Mouse (Mus musculus): Measurements from ENCODE around the gene Dag1. TPM values are rescaled to one million over a fixed set of nuclear protein-coding genes. Genes with fewer than 3 reads are reported as not detected.
"Not testable (repeated sequence)": the region's sequence is repeated elsewhere in the genome, so short reads cannot be mapped to it uniquely, and the experiment has no call there.

The Dag1 gene
- total RNA-seq, 1 experiment: 134 TPM

DNA sequence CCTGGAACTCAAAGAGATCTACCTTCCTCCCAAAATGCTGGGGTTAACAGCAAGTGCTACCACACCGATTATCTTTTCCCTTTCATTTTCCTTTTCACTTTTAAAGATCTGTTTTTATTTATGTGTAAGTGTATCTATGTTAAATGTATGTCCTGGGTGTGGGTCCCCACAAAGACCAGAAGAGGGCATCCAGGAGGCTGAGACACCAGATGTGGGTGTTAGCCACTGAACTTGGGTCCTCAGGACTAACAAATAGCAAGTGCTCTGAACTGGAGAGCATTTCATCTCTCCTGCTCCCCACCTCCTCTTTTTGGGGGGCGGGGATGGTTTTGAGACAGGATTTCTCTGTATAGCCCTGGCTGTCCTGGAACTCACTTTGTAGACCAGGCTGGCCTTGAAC, 61.6 kb downstream of the Dag1 start:
- H3K9ac ChIP-seq (ENCODE audit: insufficient read depth, low read depth, low read length, poor library complexity, severe bottlenecking): no peak overlapping the region
- H3K4me3 ChIP-seq (ENCODE audit: insufficient read depth in 1 of 2, low read depth in 1 of 2, low read length in 2 of 2, poor library complexity in 1 of 2, severe bottlenecking in 1 of 2): no peak overlapping the region
- H3K4me1 ChIP-seq (ENCODE audit: control insufficient read depth in 2 of 2, insufficient read depth in 2 of 2, low read length in 2 of 2, poor library complexity in 1 of 2): peaks cover 0 to 18% of the 10 kb centered on the region in 2 experiments; a peak in 1 of 4 replicates
- peaks cover 5% of the 10 kb centered on the region for H3K36me3 ChIP-seq (ENCODE audit: control insufficient read depth, insufficient read depth, low read length, poor library complexity, severe bottlenecking)
- H3K27ac ChIP-seq (ENCODE audit: insufficient read depth, low read depth, low read length, poor library complexity, severe bottlenecking): no peak overlapping the region
- DNase-seq (ENCODE audit: low read depth, low spot score): no peak
- no peak for TF ChIP-seq ZNF384 (IDR thresholded peaks at IDR 0.05; ENCODE audit: low read depth, low read length)
- TF ChIP-seq HCFC1 (IDR thresholded peaks at IDR 0.05; ENCODE audit: borderline replicate concordance, insufficient read depth, low read length): no peak
- no peak for TF ChIP-seq ZC3H11A (IDR thresholded peaks at IDR 0.05; ENCODE audit: borderline replicate concordance, low read depth, low read length)
- TF ChIP-seq MAFK (IDR thresholded peaks at IDR 0.05; ENCODE audit: insufficient read depth, low read depth, low read length): no peak
- TF ChIP-seq CHD2 (IDR thresholded peaks at IDR 0.05; ENCODE audit: low read depth, low read length): no peak
- H3K9me3 ChIP-seq (ENCODE audit: control insufficient read depth, insufficient read depth, low read depth, low read length): no peaks in the 10 kb centered on the region
- in situ Hi-C loops (cut with MboI; ENCODE audit: low sequenced_read_pairs in 2 of 2, unreplicated experiment in 2 of 2): no loop called here

GRCm38 (mm10) chr9:108201160-108201559, 62.6 kb downstream of the Dag1 start:
- no peak for TF ChIP-seq ZNF384 (IDR thresholded peaks at IDR 0.05; ENCODE audit: low read depth, low read length)
- TF ChIP-seq MAFK (IDR thresholded peaks at IDR 0.05; ENCODE audit: insufficient read depth, low read depth, low read length): no peak
- no peak for TF ChIP-seq ZC3H11A (IDR thresholded peaks at IDR 0.05; ENCODE audit: borderline replicate concordance, low read depth, low read length)
- no peak for TF ChIP-seq HCFC1 (IDR thresholded peaks at IDR 0.05; ENCODE audit: borderline replicate concordance, insufficient read depth, low read length)
- no peak for TF ChIP-seq CHD2 (IDR thresholded peaks at IDR 0.05; ENCODE audit: low read depth, low read length)
- peaks cover 0 to 21% of the 10 kb centered on the region in 2 experiments; a peak in 1 of 4 replicates for H3K4me1 ChIP-seq (ENCODE audit: control insufficient read depth in 2 of 2, insufficient read depth in 2 of 2, low read length in 2 of 2, poor library complexity in 1 of 2)
- peak overlapping the region; percentile 58 for H3K9ac ChIP-seq (ENCODE audit: insufficient read depth, low read depth, low read length, poor library complexity, severe bottlenecking)
- H3K27ac ChIP-seq (ENCODE audit: insufficient read depth, low read depth, low read length, poor library complexity, severe bottlenecking): no peak overlapping the region
- DNase-seq (ENCODE audit: low read depth, low spot score): peak; percentile 100
- peak overlapping the region in 1 of 2 experiments; percentile 21; a peak in 1 of 4 replicates for H3K4me3 ChIP-seq (ENCODE audit: insufficient read depth in 1 of 2, low read depth in 1 of 2, low read length in 2 of 2, poor library complexity in 1 of 2, severe bottlenecking in 1 of 2)
- in situ Hi-C loops (cut with MboI; ENCODE audit: low sequenced_read_pairs in 2 of 2, unreplicated experiment in 2 of 2): no loop called here
- H3K9me3 ChIP-seq (ENCODE audit: control insufficient read depth, insufficient read depth, low read depth, low read length): no peaks in the 10 kb centered on the region
- H3K36me3 ChIP-seq (ENCODE audit: control insufficient read depth, insufficient read depth, low read length, poor library complexity, severe bottlenecking): peaks cover under 1% of the 10 kb centered on the region; the same call in 1 of the 2 replicates

DNA sequence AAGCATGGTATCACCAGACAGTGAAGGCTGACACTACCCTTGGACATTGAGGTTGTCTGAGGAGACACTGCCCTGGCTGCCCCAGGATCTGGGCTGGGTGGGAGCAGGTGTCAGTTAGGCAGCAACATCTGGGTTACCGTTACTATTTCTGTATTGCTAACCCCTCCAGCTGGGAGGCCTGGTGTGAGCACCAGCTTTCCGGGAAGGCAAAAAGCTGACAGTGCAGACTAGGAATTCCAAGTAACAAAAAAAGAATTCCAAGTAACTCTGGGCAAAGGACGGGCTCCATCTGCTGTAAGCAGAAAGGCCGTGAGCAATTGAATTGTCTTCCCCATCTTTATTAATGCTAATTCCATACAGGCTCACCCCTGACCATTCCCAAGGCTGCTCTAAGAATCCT, 65.1 kb downstream of the Dag1 start:
- no peak overlapping the region for H3K4me3 ChIP-seq (ENCODE audit: insufficient read depth in 1 of 2, low read depth in 1 of 2, low read length in 2 of 2, poor library complexity in 1 of 2, severe bottlenecking in 1 of 2)
- DNase-seq (ENCODE audit: low read depth, low spot score): no peak
- no peaks in the 10 kb centered on the region for H3K9me3 ChIP-seq (ENCODE audit: control insufficient read depth, insufficient read depth, low read depth, low read length)
- no peaks in the 10 kb centered on the region for H3K36me3 ChIP-seq (ENCODE audit: control insufficient read depth, insufficient read depth, low read length, poor library complexity, severe bottlenecking)
- H3K27ac ChIP-seq (ENCODE audit: insufficient read depth, low read depth, low read length, poor library complexity, severe bottlenecking): no peak overlapping the region
- TF ChIP-seq ZNF384 (IDR thresholded peaks at IDR 0.05; ENCODE audit: low read depth, low read length): no peak
- TF ChIP-seq ZC3H11A (IDR thresholded peaks at IDR 0.05; ENCODE audit: borderline replicate concordance, low read depth, low read length): no peak
- no peak for TF ChIP-seq HCFC1 (IDR thresholded peaks at IDR 0.05; ENCODE audit: borderline replicate concordance, insufficient read depth, low read length)
- TF ChIP-seq MAFK (IDR thresholded peaks at IDR 0.05; ENCODE audit: insufficient read depth, low read depth, low read length): no peak
- TF ChIP-seq CHD2 (IDR thresholded peaks at IDR 0.05; ENCODE audit: low read depth, low read length): no peak
- H3K4me1 ChIP-seq (ENCODE audit: control insufficient read depth in 2 of 2, insufficient read depth in 2 of 2, low read length in 2 of 2, poor library complexity in 1 of 2): peaks cover 0 to 16% of the 10 kb centered on the region in 2 experiments; a peak in 1 of 4 replicates
- H3K9ac ChIP-seq (ENCODE audit: insufficient read depth, low read depth, low read length, poor library complexity, severe bottlenecking): no peak overlapping the region
- in situ Hi-C loops (cut with MboI; ENCODE audit: low sequenced_read_pairs in 2 of 2, unreplicated experiment in 2 of 2): no loop called here

GRCm38 (mm10) chr9:108196920-108197677, 66.7 kb downstream of the Dag1 start:
- H3K27ac ChIP-seq (ENCODE audit: insufficient read depth, low read depth, low read length, poor library complexity, severe bottlenecking): no peak overlapping the region
- in situ Hi-C loops (cut with MboI; ENCODE audit: low sequenced_read_pairs in 2 of 2, unreplicated experiment in 2 of 2): no loop called here
- TF ChIP-seq MAFK (IDR thresholded peaks at IDR 0.05; ENCODE audit: insufficient read depth, low read depth, low read length): no peak

GRCm38 (mm10) chr9:108196222-108196621, 67.5 kb downstream of the Dag1 start:
- peaks cover 0 to 13% of the 10 kb centered on the region in 2 experiments; a peak in 1 of 4 replicates for H3K4me1 ChIP-seq (ENCODE audit: control insufficient read depth in 2 of 2, insufficient read depth in 2 of 2, low read length in 2 of 2, poor library complexity in 1 of 2)
- in situ Hi-C loops (cut with MboI; ENCODE audit: low sequenced_read_pairs in 2 of 2, unreplicated experiment in 2 of 2); H3K9me3 ChIP-seq (ENCODE audit: control insufficient read depth, insufficient read depth, low read depth, low read length); H3K27ac ChIP-seq (ENCODE audit: insufficient read depth, low read depth, low read length, poor library complexity, severe bottlenecking); H3K36me3 ChIP-seq (ENCODE audit: control insufficient read depth, insufficient read depth, low read length, poor library complexity, severe bottlenecking); DNase-seq (ENCODE audit: low read depth, low spot score); H3K9ac ChIP-seq (ENCODE audit: insufficient read depth, low read depth, low read length, poor library complexity, severe bottlenecking); H3K4me3 ChIP-seq (ENCODE audit: insufficient read depth in 1 of 2, low read depth in 1 of 2, low read length in 2 of 2, poor library complexity in 1 of 2, severe bottlenecking in 1 of 2): not testable (repeated sequence)

More at GRCm38 (mm10) chr9:108196920-108197677, 66.7 kb downstream of the Dag1 start:
- no peak for DNase-seq (ENCODE audit: low read depth, low spot score)
- Histone ChIP-seq H3K4me3 (ENCODE audit: insufficient read depth in 1 of 2, low read depth in 1 of 2, low read length in 2 of 2, poor library complexity in 1 of 2, severe bottlenecking in 1 of 2) (no peak overlapping the region), H3K9me3 (ENCODE audit: control insufficient read depth, insufficient read depth, low read depth, low read length) (no peaks in the 10 kb centered on the region), H3K4me1 (ENCODE audit: control insufficient read depth in 2 of 2, insufficient read depth in 2 of 2, low read length in 2 of 2, poor library complexity in 1 of 2) (peaks cover 0 to 13% of the 10 kb centered on the region in 2 experiments; a peak in 1 of 4 replicates), H3K36me3 (ENCODE audit: control insufficient read depth, insufficient read depth, low read length, poor library complexity, severe bottlenecking) (no peaks in the 10 kb centered on the region), H3K9ac (ENCODE audit: insufficient read depth, low read depth, low read length, poor library complexity, severe bottlenecking) (no peak overlapping the region)

Data from ES-E14 (cell line).